Mouse (Mus musculus): ENCODE results near the gene Aass.
"Not testable (repeated sequence)": the region's sequence is repeated elsewhere in the genome, so short reads cannot be mapped to it uniquely, and the experiment has no call there.

Gene Aass

GRCm38 (mm10) chr6:23132573-23133181 is at the start of gene Aass:
Gene Aass (minus strand): TSS chr6:23132986.
- DNase-seq (ENCODE audit: low read depth, low spot score), result no peak

- DNase-seq (ENCODE audit: low read depth, low spot score), result no peak
These were observed 47.3 kb upstream of the Aass start for GRCm38 (mm10) chr6:23180096-23180495.

GRCm38 (mm10) chr6:23163824-23164223 is 31.0 kb upstream of the Aass start:
- DNase-seq (ENCODE audit: low read depth, low spot score), result not testable (repeated sequence)

GRCm38 (mm10) chr6:23156357-23156756 is 23.6 kb upstream of the Aass start:
- DNase-seq (ENCODE audit: low read depth, low spot score), result not testable (repeated sequence)

GRCm38 (mm10) chr6:23153112-23153511 is 20.3 kb upstream of the Aass start:
- DNase-seq (ENCODE audit: low read depth, low spot score), result no peak

GRCm38 (mm10) chr6:23147221-23147620 is 14.4 kb upstream of the Aass start:
- no peak for DNase-seq (ENCODE audit: low read depth, low spot score)

- DNase-seq (ENCODE audit: low read depth, low spot score), result no peak
These were observed 11.2 kb upstream of the Aass start for GRCm38 (mm10) chr6:23143980-23144379.

GRCm38 (mm10) chr6:23131015-23131414 is 1.8 kb downstream of the Aass start:
- DNase-seq (ENCODE audit: low read depth, low spot score), result no peak

- DNase-seq (ENCODE audit: low read depth, low spot score), result no peak
These were observed 3.6 kb downstream of the Aass start for GRCm38 (mm10) chr6:23129201-23129600.

- DNase-seq (ENCODE audit: low read depth, low spot score), result no peak
These were observed 6.1 kb downstream of the Aass start for GRCm38 (mm10) chr6:23126706-23127105.

GRCm38 (mm10) chr6:23125831-23126230 is 7.0 kb downstream of the Aass start:
- no peak for DNase-seq (ENCODE audit: low read depth, low spot score)

GRCm38 (mm10) chr6:23124823-23125222 is 8.0 kb downstream of the Aass start:
- DNase-seq (ENCODE audit: low read depth, low spot score), result no peak

GRCm38 (mm10) chr6:23122934-23123333 is 9.9 kb downstream of the Aass start:
- DNase-seq (ENCODE audit: low read depth, low spot score), result no peak

GRCm38 (mm10) chr6:23114781-23115180 is 18.0 kb downstream of the Aass start:
- DNase-seq (ENCODE audit: low read depth, low spot score), result no peak

- DNase-seq (ENCODE audit: low read depth, low spot score), result no peak
These were observed 25.7 kb downstream of the Aass start for GRCm38 (mm10) chr6:23107069-23107468.

- no peak for DNase-seq (ENCODE audit: low read depth, low spot score)
These were observed 26.4 kb downstream of the Aass start for GRCm38 (mm10) chr6:23106373-23106772.

GRCm38 (mm10) chr6:23090346-23091055 is 42.3 kb downstream of the Aass start:
- DNase-seq (ENCODE audit: low read depth, low spot score), result not testable (repeated sequence)

GRCm38 (mm10) chr6:23089292-23089691 is 43.5 kb downstream of the Aass start:
- not testable (repeated sequence) for DNase-seq (ENCODE audit: low read depth, low spot score)

GRCm38 (mm10) chr6:23084587-23085421 is 48.0 kb downstream of the Aass start:
- DNase-seq (ENCODE audit: low read depth, low spot score), result no peak

- DNase-seq (ENCODE audit: low read depth, low spot score), result no peak
These were observed 52.6 kb downstream of the Aass start for GRCm38 (mm10) chr6:23079991-23080680.

GRCm38 (mm10) chr6:23078273-23078672 is 54.5 kb downstream of the Aass start:
- DNase-seq (ENCODE audit: low read depth, low spot score), result no peak

GRCm38 (mm10) chr6:23076060-23076459 is 56.7 kb downstream of the Aass start:
- no peak for DNase-seq (ENCODE audit: low read depth, low spot score)

Measured in brain, embryonic 18.5 days (tissue).